Mouse (Mus musculus) thymus, adult 2 months (tissue): ENCODE data around the gene Thbs2. TPM values are rescaled to one million over a fixed set of nuclear protein-coding genes. Genes with fewer than 3 reads are reported as not detected.

Experiments
- DNase-seq: peaks from one replicate; pipeline ENCODE4 v3.0.0; 2021
- H3K27ac ChIP-seq: fragments of 200-500 bp; 2 replicates; pipeline ENCODE4 v1.5.1; 2012; ENCODE audit warnings: low read length, control low read depth; ENCODE audit not compliant: control insufficient read depth, insufficient read depth
- H3K27me3 ChIP-seq: fragments of 200-500 bp; 2 replicates; pipeline ENCODE4 v1.6.1; 2012; ENCODE audit warnings: mild to moderate bottlenecking, low read length, moderate library complexity, mixed read lengths; ENCODE audit not compliant: control insufficient read depth, insufficient read depth
- H3K36me3 ChIP-seq: fragments of 200-500 bp; 2 replicates; pipeline ENCODE4 v1.6.1; 2012; ENCODE audit warnings: mild to moderate bottlenecking, low read length, moderate library complexity; ENCODE audit not compliant: control insufficient read depth, insufficient read depth
- H3K4me1 ChIP-seq: fragments of 200-500 bp; replicated peaks from 2 replicates; pipeline ENCODE4 v1.6.1; 2012; ENCODE audit warnings: low read length; ENCODE audit not compliant: control insufficient read depth, insufficient read depth
- H3K4me3 ChIP-seq: fragments of 200-500 bp; 2 replicates; pipeline ENCODE4 v1.5.1; 2012; ENCODE audit warnings: mild to moderate bottlenecking, low read length, control low read depth, moderate library complexity; ENCODE audit not compliant: control insufficient read depth, insufficient read depth
- CTCF ChIP-seq: fragments of 200-500 bp; IDR thresholded peaks from 2 replicates; pipeline ENCODE4 v1.5.1; 2012; ENCODE audit warnings: mild to moderate bottlenecking, control low read depth, low read length, moderate library complexity, borderline replicate concordance; ENCODE audit not compliant: control insufficient read depth, poor library complexity, insufficient read depth; ENCODE audit errors: extremely low read depth
- POLR2A ChIP-seq: fragments of 200-500 bp; IDR thresholded peaks from 2 replicates; pipeline ENCODE4 v1.6.1; 2012; ENCODE audit warnings: mild to moderate bottlenecking, low read length, control low read depth, moderate library complexity; ENCODE audit not compliant: control insufficient read depth, poor library complexity, insufficient read depth; ENCODE audit errors: extremely low read depth
- WGBS: fragments of 180-500 bp; shearing (Covaris S2); methylation state at CpG from one replicate; pipeline ENCODE4 v1.1.7; 2018; 5-methylcytosine and 5-hydroxymethylcytosine counted together
- polyA plus RNA-seq: library from polyadenylated mRNA; depleted of rRNA; stranded (reverse); fragments of >200 nt; gene quantifications from 2 replicates; pipeline ENCODE4 v1.2.3, GENCODE M21; 2012

The Thbs2 gene
- polyA plus RNA-seq, 1 experiment: 5.4 TPM

GRCm38 (mm10) chr17:14698188-14698587 is 4.2 kb upstream of the Thbs2 start:
- TF ChIP-seq POLR2A: no peak
- TF ChIP-seq CTCF: no peak
- H3K27ac ChIP-seq: no peak overlapping the region
- 84% methylated on average over 6 of the region's 6 CpGs for WGBS
- H3K36me3 ChIP-seq: no peaks in the 10 kb centered on the region
- H3K4me3 ChIP-seq: no peak overlapping the region
- no peaks in the 10 kb centered on the region for H3K4me1 ChIP-seq
- no peaks in the 10 kb centered on the region for H3K27me3 ChIP-seq
- no peak for DNase-seq

- Histone ChIP-seq H3K27ac (no peak overlapping the region), H3K36me3 (no peaks in the 10 kb centered on the region), H3K4me3 (no peak overlapping the region), H3K27me3 (no peaks in the 10 kb centered on the region), H3K4me1 (no peaks in the 10 kb centered on the region)
- WGBS: 86% methylated on average over 6 of the region's 6 CpGs
- no peak for DNase-seq
- TF ChIP-seq CTCF (no peak), POLR2A (no peak)
These were observed 3.1 kb upstream of the Thbs2 start for GRCm38 (mm10) chr17:14697096-14697495.

- Histone ChIP-seq H3K27ac (no peak overlapping the region), H3K27me3 (no peaks in the 10 kb centered on the region), H3K36me3 (no peaks in the 10 kb centered on the region), H3K4me1 (no peaks in the 10 kb centered on the region), H3K4me3 (no peak overlapping the region)
- 95% methylated on average over 6 of the region's 6 CpGs for WGBS
- no peak for DNase-seq
- TF ChIP-seq POLR2A (no peak), CTCF (no peak)
These were observed 2.3 kb upstream of the Thbs2 start for GRCm38 (mm10) chr17:14696281-14696795.

- Histone ChIP-seq H3K27me3 (no peaks in the 10 kb centered on the region), H3K4me3 (no peak overlapping the region), H3K36me3 (no peaks in the 10 kb centered on the region), H3K27ac (no peak overlapping the region), H3K4me1 (no peaks in the 10 kb centered on the region)
- WGBS: 26% methylated on average over 9 of the region's 9 CpGs
- no peak for DNase-seq
- no peak for TF ChIP-seq CTCF
- no peak for TF ChIP-seq POLR2A
These were observed 714 bp downstream of the Thbs2 start for GRCm38 (mm10) chr17:14693048-14693993.

GRCm38 (mm10) chr17:14691901-14692300 is 2.1 kb downstream of the Thbs2 start:
- no peak overlapping the region for H3K27ac ChIP-seq
- H3K4me1 ChIP-seq: no peaks in the 10 kb centered on the region
- H3K36me3 ChIP-seq: no peaks in the 10 kb centered on the region
- TF ChIP-seq CTCF (no peak), POLR2A (no peak)
- no peaks in the 10 kb centered on the region for H3K27me3 ChIP-seq
- H3K4me3 ChIP-seq: no peak overlapping the region
- DNase-seq: no peak
- 80% methylated on average over 6 of the region's 6 CpGs for WGBS

- H3K27me3 ChIP-seq: no peaks in the 10 kb centered on the region
- no peak overlapping the region for H3K4me3 ChIP-seq
- no peaks in the 10 kb centered on the region for H3K4me1 ChIP-seq
- 52% methylated on average over 4 of the region's 4 CpGs for WGBS
- no peaks in the 10 kb centered on the region for H3K36me3 ChIP-seq
- TF ChIP-seq POLR2A: no peak
- TF ChIP-seq CTCF: no peak
- H3K27ac ChIP-seq: no peak overlapping the region
- DNase-seq: no peak
These were observed 2.8 kb downstream of the Thbs2 start for GRCm38 (mm10) chr17:14691197-14691596.
